Mouse (Mus musculus) C2C12 (cell line): ENCODE measurements around the gene Arl15.

ENCODE experiments used
- CEBPB ChIP-seq: IDR thresholded peaks from one replicate; pipeline ENCODE4 v1.6.1; 2011; ENCODE audit warnings: low read depth, mild to moderate bottlenecking, control low read depth, moderate library complexity
- CTCF ChIP-seq: IDR thresholded peaks from one replicate; pipeline ENCODE4 v1.5.1; 2011; ENCODE audit not compliant: control insufficient read depth, insufficient read depth, insufficient read length
- MAX ChIP-seq: IDR thresholded peaks from one replicate; pipeline ENCODE4 v1.6.1; 2011; ENCODE audit warnings: mild to moderate bottlenecking, control low read depth
- MYOG ChIP-seq: IDR thresholded peaks from one replicate; pipeline ENCODE4 v1.6.1; 2011; ENCODE audit not compliant: control insufficient read depth, insufficient read length; ENCODE audit errors: extremely low read depth
- USF1 ChIP-seq: IDR thresholded peaks from one replicate; pipeline ENCODE4 v1.6.1; 2011; ENCODE audit warnings: low read depth, mild to moderate bottlenecking, control low read depth, moderate library complexity

GRCm38 (mm10) chr13:113750766-113751165 lies 43.5 kb upstream of the Arl15 start:
- no peak for TF ChIP-seq CTCF
- no peak for TF ChIP-seq CEBPB
- no peak for TF ChIP-seq USF1
- TF ChIP-seq MAX: no peak
- no peak for TF ChIP-seq MYOG
